Mouse (Mus musculus) spleen, adult 2 months (tissue): ENCODE data around the gene Ctnna2.

Source experiments
- CTCF ChIP-seq: fragments of 200-500 bp; IDR thresholded peaks from 2 replicates; pipeline ENCODE4 v1.5.1; 2011; ENCODE audit warnings: mild to moderate bottlenecking, inconsistent platforms; ENCODE audit not compliant: insufficient read depth, insufficient read length, insufficient replicate concordance; ENCODE audit errors: extremely low read depth
- POLR2A ChIP-seq: fragments of 200-500 bp; IDR thresholded peaks from 2 replicates; pipeline ENCODE4 v1.6.1; 2011; ENCODE audit warnings: low read depth, low read length, inconsistent platforms

DNA sequence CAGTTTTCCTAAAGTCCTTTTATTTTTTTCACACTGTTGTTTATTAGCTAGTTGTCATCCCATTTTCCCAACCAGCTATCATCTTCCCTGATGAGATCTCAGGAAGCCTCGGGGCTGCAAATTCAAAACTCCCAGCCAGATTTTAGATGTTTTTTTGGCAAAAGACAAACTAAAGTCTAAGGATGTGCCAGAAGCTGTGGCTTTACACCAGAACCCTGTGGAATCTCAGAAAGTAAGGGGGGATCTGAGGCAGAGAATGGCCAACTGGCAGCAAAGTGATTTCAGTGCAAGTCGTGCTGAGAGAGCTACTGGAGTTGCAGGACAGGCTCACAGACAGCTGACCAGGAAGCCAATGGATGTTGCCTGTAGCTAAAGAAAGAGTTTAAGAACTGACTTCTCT, 451.9 kb downstream of the Ctnna2 start:
- no peak for TF ChIP-seq CTCF
- no peak for TF ChIP-seq POLR2A
